Mouse (Mus musculus): ENCODE data around the gene Sf3a2. TPM values are rescaled to one million over a fixed set of nuclear protein-coding genes. Genes with fewer than 3 reads are reported as not detected.

Gene Sf3a2
- polyA plus RNA-seq, 1 experiment, result 93.1 TPM

DNA sequence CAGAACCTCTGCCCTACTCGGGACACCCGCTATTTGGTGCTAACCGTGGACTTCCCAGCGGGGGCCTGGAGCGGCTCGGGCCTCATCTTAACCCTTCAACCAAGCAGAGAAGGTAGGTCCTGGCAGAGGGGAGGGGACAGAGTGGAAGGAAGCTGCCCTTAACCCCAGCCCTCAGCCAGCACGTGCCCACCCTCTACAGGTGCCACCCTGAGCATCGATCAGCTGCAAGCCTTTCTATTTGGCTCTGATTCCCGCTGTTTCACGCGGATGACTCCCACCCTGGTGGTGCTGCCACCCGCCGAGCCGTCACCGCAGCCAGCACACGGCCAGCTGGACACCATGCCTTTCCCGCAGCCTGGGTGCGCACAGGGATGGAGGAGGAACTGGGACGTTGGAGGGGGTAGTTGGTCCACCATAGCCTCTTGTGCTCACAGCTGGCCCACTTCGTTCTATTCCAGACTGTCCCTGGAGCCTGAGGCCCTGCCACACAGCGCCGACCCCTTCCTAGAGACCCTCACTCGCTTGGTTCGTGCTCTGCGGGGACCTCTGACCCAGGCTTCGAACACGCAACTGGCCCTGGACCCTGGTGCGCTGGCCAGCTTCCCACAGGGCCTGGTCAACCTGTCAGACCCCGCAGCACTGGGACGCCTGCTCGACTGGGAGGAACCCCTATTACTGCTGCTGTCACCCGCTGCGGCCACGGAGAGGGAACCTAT is 8.5 kb downstream of the Sf3a2 start:
- no peak overlapping the region for H3K4me2 ChIP-seq (ENCODE audit: low read depth)
- H3K4me3 ChIP-seq, result no peak overlapping the region
- H3K36me3 ChIP-seq (ENCODE audit: control insufficient read depth, insufficient read depth), result peaks cover 7% of the 10 kb centered on the region

DNA sequence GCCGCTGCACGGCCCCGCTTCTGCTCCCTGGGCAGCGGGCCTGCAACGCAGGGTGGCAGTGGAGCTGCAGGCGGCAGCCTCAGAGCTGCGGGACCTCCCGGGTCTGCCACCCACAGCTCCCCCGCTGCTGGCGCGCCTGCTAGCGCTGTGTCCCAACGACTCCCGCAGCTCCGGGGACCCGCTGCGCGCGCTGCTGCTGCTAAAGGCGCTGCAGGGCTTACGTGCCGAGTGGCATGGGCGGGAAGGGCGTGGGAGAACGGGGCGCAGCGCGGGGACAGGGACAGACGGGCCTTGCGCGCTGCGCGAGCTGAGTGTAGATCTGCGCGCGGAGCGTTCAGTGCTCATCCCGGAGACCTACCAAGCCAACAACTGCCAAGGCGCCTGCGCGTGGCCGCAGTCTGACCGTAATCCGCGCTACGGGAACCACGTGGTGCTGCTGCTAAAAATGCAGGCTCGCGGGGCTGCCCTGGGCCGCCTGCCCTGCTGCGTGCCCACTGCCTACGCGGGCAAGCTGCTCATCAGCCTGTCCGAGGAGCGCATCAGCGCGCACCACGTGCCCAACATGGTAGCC is 9.1 kb downstream of the Sf3a2 start:
- TF ChIP-seq POLR2A (IDR thresholded peaks at IDR 0.05; ENCODE audit: insufficient read length, low read depth) (peak; percentile 45), MAX (IDR thresholded peaks at IDR 0.05; ENCODE audit: low read depth) (no peak), REST (IDR thresholded peaks at IDR 0.05; ENCODE audit: insufficient read depth, insufficient read length) (no peak), MYOD1 (IDR thresholded peaks at IDR 0.05; ENCODE audit: control insufficient read depth in 1 of 3, insufficient read length in 2 of 3, low read depth in 2 of 3) (no peak), POLR2AphosphoS2 (IDR thresholded peaks at IDR 0.05; ENCODE audit: insufficient read length, low read depth) (peak; percentile 88), CEBPB (IDR thresholded peaks at IDR 0.05; ENCODE audit: insufficient read depth, poor library complexity, severe bottlenecking) (no peak)
- Histone ChIP-seq H3K4me2 (ENCODE audit: low read depth) (no peak overlapping the region), H3K36me3 (ENCODE audit: control insufficient read depth, insufficient read depth) (peaks cover 3% of the 10 kb centered on the region), H3K4me3 (no peak overlapping the region), H3ac (ENCODE audit: control insufficient read depth, insufficient read length) (no peak overlapping the region), H3K79me2 (ENCODE audit: control insufficient read depth, insufficient read depth) (no peaks in the 10 kb centered on the region), H3K27me3 (ENCODE audit: control insufficient read depth, insufficient read depth, insufficient read length) (no peaks in the 10 kb centered on the region)

More for the DNA sequence above, 8.5 kb downstream of the Sf3a2 start:
- Histone ChIP-seq H3K79me2 (ENCODE audit: control insufficient read depth, insufficient read depth) (peaks cover 3% of the 10 kb centered on the region), H3K27me3 (ENCODE audit: control insufficient read depth, insufficient read depth, insufficient read length) (no peaks in the 10 kb centered on the region), H3ac (ENCODE audit: control insufficient read depth, insufficient read length) (no peak overlapping the region)
- TF ChIP-seq POLR2AphosphoS2 (IDR thresholded peaks at IDR 0.05; ENCODE audit: insufficient read length, low read depth) (peak; percentile 38), SRF (IDR thresholded peaks at IDR 0.05; ENCODE audit: control insufficient read depth, insufficient read length, low read depth) (no peak)

DNA sequence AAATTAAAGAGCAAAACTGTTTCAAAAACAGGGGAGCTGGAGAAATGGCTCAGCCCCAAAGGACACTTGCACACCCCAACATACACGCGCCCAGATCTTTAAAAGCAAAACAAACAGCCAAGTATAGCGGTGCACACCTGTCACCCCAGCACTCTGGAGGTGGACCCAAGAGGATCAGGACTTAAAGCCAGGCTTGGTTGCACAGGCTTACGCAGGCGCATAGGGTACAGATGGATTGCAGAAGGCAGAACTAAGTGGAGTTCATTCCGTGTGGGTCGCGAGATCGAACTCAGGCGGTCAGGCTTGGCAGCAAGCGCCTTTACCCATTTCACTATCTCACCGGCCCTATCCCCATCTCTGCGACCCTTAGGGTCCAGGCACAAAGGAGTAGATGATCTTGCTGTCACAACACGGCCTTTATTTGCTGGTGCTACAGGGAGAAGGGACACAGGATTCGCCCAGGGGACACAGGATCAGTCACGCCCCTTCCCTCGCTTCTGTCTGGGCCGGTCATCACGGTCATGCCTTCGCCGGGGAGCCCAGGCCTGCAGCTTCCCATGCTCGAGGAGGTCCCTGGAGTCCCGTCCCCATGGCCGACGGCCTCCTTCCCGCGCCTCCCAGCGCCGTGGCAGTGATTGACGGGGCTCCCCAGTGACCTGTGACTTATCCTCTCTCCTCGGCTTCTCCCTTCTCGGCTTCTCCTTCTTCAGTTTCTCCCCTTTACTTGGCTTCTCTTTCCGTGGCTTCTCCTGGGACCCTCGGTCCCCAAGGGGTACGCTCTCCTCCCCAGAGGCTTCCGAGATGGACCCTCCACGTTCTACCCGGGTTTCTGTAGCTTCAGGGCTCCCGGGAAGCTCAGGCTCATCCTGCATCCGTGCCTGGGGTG is 10.3 kb downstream of the Sf3a2 start:
- no peak overlapping the region for H3K4me2 ChIP-seq (ENCODE audit: low read depth)
- no peak overlapping the region for H3K4me3 ChIP-seq
- H3K27me3 ChIP-seq (ENCODE audit: control insufficient read depth, insufficient read depth, insufficient read length), result no peaks in the 10 kb centered on the region
- no peaks in the 10 kb centered on the region for H3K36me3 ChIP-seq (ENCODE audit: control insufficient read depth, insufficient read depth)
- H3ac ChIP-seq (ENCODE audit: control insufficient read depth, insufficient read length), result no peak overlapping the region
- no peaks in the 10 kb centered on the region for H3K79me2 ChIP-seq (ENCODE audit: control insufficient read depth, insufficient read depth)
- no peak for TF ChIP-seq MAX (IDR thresholded peaks at IDR 0.05; ENCODE audit: low read depth)
- no peak for TF ChIP-seq TCF3 (IDR thresholded peaks at IDR 0.05; ENCODE audit: insufficient read length, low read depth)
- no peak for TF ChIP-seq SRF (IDR thresholded peaks at IDR 0.05; ENCODE audit: control insufficient read depth, insufficient read length, low read depth)
- TF ChIP-seq MYOD1 (IDR thresholded peaks at IDR 0.05; ENCODE audit: control insufficient read depth in 1 of 3, insufficient read length in 2 of 3, low read depth in 2 of 3), result peak in 1 of 3 experiments; percentile 28
- no peak for TF ChIP-seq CEBPB (IDR thresholded peaks at IDR 0.05; ENCODE audit: insufficient read depth, poor library complexity, severe bottlenecking)
- TF ChIP-seq REST (IDR thresholded peaks at IDR 0.05; ENCODE audit: insufficient read depth, insufficient read length), result no peak
- TF ChIP-seq POLR2A (IDR thresholded peaks at IDR 0.05; ENCODE audit: insufficient read length, low read depth), result no peak
- TF ChIP-seq USF1 (IDR thresholded peaks at IDR 0.05; ENCODE audit: low read depth), result no peak
- no peak for TF ChIP-seq TCF12 (IDR thresholded peaks at IDR 0.05; ENCODE audit: insufficient read depth, poor library complexity, severe bottlenecking)
- TF ChIP-seq MYOG (IDR thresholded peaks at IDR 0.05; ENCODE audit: control insufficient read depth in 1 of 3, insufficient read depth in 1 of 3, insufficient read length in 2 of 3, low read depth in 2 of 3), result no peak
- TF ChIP-seq POLR2AphosphoS2 (IDR thresholded peaks at IDR 0.05; ENCODE audit: insufficient read length, low read depth), result peak; percentile 77
- TF ChIP-seq E2F4 (IDR thresholded peaks at IDR 0.05; ENCODE audit: insufficient read depth), result no peak

DNA sequence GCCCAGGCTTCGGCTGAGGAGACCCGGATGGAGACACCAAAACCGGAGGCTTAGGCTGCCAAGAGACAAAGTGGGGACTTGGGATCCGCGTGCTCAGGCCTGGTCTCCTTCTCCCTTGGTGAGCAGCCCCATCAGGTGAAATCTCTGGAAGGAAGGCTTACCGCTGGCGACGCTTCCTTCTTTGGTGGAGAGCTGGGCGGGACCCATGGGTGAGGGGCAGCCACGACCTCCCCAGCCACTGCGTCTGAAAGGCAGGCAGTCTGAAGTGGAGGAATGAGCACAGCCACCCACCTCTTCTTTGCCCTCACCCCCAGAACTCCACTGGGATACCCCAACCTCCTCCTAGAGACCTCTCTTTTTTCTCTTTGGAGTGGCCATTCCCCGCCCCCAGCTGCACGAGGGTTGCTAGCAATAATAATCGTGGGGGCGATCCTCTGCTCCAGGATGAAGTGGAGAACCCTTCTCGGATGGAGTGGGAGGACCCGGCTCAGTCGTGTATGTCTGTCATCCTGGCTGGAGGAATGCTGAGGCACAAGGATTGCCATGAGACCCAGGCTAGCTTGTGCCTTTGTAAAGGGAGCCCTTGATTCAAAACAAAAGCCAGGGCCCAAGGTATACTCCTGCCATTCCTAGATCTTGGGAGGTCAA is 11.1 kb downstream of the Sf3a2 start:
- no peak overlapping the region for H3K4me3 ChIP-seq

DNA sequence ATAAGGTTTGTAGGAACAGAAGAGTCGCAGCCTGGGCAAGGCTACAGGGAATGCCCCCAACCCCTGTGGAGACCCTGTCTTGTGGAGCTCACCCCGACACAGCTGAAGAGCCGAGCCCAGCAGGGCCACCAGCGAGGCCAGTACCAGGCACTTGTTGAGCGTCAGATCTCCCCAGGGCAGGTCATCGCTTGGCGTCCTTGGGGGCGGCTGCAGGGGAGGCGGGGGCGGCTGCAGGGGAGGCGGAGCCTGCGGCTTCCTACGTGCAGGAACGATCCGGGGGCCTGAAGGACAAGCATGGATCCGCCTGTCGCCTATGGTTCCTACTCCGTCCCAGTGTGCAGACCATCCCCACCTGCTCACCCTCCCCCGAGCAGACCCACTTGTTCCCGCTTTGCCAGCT is 12.1 kb downstream of the Sf3a2 start:
- Histone ChIP-seq H3K4me3 (no peak overlapping the region), H3ac (ENCODE audit: control insufficient read depth, insufficient read length) (no peak overlapping the region), H3K36me3 (ENCODE audit: control insufficient read depth, insufficient read depth) (no peaks in the 10 kb centered on the region), H3K79me2 (ENCODE audit: control insufficient read depth, insufficient read depth) (no peaks in the 10 kb centered on the region), H3K27me3 (ENCODE audit: control insufficient read depth, insufficient read depth, insufficient read length) (no peaks in the 10 kb centered on the region), H3K4me2 (ENCODE audit: low read depth) (no peak overlapping the region)
- no peak for TF ChIP-seq USF1 (IDR thresholded peaks at IDR 0.05; ENCODE audit: low read depth)
- TF ChIP-seq TCF3 (IDR thresholded peaks at IDR 0.05; ENCODE audit: insufficient read length, low read depth), result no peak
- TF ChIP-seq REST (IDR thresholded peaks at IDR 0.05; ENCODE audit: insufficient read depth, insufficient read length), result no peak
- no peak for TF ChIP-seq SRF (IDR thresholded peaks at IDR 0.05; ENCODE audit: control insufficient read depth, insufficient read length, low read depth)
- TF ChIP-seq MYOG (IDR thresholded peaks at IDR 0.05; ENCODE audit: control insufficient read depth in 1 of 3, insufficient read depth in 1 of 3, insufficient read length in 2 of 3, low read depth in 2 of 3), result no peak
- TF ChIP-seq E2F4 (IDR thresholded peaks at IDR 0.05; ENCODE audit: insufficient read depth), result no peak
- TF ChIP-seq MAX (IDR thresholded peaks at IDR 0.05; ENCODE audit: low read depth), result no peak
- no peak for TF ChIP-seq MYOD1 (IDR thresholded peaks at IDR 0.05; ENCODE audit: control insufficient read depth in 1 of 3, insufficient read length in 2 of 3, low read depth in 2 of 3)
- no peak for TF ChIP-seq POLR2AphosphoS2 (IDR thresholded peaks at IDR 0.05; ENCODE audit: insufficient read length, low read depth)

More for the DNA sequence above, 11.1 kb downstream of the Sf3a2 start:
- Histone ChIP-seq H3K27me3 (ENCODE audit: control insufficient read depth, insufficient read depth, insufficient read length) (no peaks in the 10 kb centered on the region), H3K4me2 (ENCODE audit: low read depth) (no peak overlapping the region), H3K36me3 (ENCODE audit: control insufficient read depth, insufficient read depth) (no peaks in the 10 kb centered on the region), H3ac (ENCODE audit: control insufficient read depth, insufficient read length) (no peak overlapping the region), H3K79me2 (ENCODE audit: control insufficient read depth, insufficient read depth) (no peaks in the 10 kb centered on the region)
- TF ChIP-seq POLR2A (IDR thresholded peaks at IDR 0.05; ENCODE audit: insufficient read length, low read depth), result no peak
- TF ChIP-seq POLR2AphosphoS2 (IDR thresholded peaks at IDR 0.05; ENCODE audit: insufficient read length, low read depth), result peak; percentile 6
